ENCODE assay signal across 13 mouse cellular contexts in the genomic region with DNA sequence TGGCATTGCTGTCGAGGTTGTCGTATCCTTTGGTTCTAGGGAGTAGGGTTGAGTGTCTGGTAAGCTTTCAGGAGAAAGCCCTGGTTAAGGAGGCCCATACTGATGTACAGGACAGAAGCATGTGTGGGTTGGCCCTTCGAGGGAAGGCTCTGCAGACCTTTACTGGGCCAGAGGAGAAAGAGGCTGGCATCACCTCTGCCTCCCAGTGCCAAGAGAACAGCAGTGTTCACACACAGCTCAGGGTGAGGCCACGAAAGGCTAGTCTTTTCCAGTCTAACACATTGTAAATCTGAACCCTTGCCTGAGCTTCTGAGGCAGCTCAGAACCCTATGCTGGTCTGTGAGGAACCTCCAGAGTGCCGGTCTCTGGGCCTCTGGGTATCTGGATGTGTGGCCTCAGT.
A peak's percentile ranks its signal among the peaks of the same experiment; 100 is the strongest.
DNase-seq lines count a peak whose midpoint lies in the region.
"Had no signal": no experiment of that assay in that cellular context is flagged by ENCODE, and none has a peak within 500 bp of the region (broad histone marks: within the 10 kb centered on the region; RNA-seq: fewer than 3 reads in every experiment).

No protein-coding gene starts in this region.

- DNase-seq in cerebellum, postnatal 10 days = peak; percentile 53 to 66
- no peak for DNase-seq in cerebellum, postnatal 36 days
- DNase-seq: adrenal gland, adult 2 months; adrenal gland, adult 8-10 months; adrenal gland, postnatal 10 days; adrenal gland, postnatal 14 days; adrenal gland, postnatal 25 days; adrenal gland, postnatal 36 days; B cell, adult 2 months; cerebellum, adult 11 months; cerebellum, adult 11-12 months; cerebellum, adult 18-20 months; cerebellum, adult 2 months had no signal

Comparison
In these comparisons a context has a peak if more than half of its experiments do, and no peak if none do; other contexts are left out.
1. DNase-seq: peak in cerebellum, postnatal 10 days (2 of 2); none in cerebellum, postnatal 36 days (0 of 2).